Mouse (Mus musculus): ENCODE data around the gene Kncn. TPM values are rescaled to one million over a fixed set of nuclear protein-coding genes. Genes with fewer than 3 reads are reported as not detected.

Gene Kncn
- total RNA-seq, 2 experiments from 2014 or later: not detected

DNA sequence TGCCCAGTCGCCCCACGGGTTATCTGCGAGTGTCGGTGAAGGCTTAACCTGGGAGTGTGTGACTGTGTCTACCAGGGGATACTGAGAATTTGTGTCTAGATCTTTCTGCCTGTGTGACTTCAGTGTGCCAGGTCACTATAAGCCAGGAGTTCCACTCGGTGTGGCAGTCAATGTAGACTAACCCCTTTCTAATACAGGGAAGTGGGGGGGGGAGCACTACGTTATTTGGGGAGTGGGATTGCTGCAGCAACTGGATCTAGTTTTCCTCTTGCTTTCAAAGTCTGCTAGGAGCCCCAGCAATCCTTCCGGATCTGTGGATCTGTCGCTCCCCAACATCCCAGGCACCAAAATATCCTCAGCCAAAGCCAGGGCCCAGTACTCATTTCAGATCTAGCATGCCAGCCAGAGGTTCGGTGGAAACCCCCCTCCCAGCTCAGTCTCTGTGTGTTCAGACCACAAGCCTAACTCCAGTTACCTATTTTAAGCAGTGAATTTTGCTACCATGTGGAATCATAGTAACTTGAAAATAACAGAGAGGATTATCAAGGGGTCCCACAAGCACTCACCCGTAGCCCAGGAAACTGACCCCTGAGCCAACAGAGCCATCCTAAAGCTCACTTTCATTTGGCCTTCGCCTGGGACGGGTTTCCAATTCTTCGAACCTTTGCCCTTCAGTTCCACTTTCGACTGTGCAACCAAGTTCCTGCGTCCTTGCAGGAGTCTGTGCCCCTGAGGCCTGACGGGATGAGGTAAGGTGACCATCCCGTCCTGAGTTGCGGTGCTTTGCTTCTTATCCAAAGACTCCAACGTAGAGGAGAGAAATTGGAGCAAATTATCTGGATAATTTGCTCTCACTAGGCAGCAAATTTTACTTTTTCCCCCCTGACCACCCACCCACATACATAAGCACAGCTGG, 53.1 kb downstream of the Kncn start:
- no peak for DNase-seq

DNA sequence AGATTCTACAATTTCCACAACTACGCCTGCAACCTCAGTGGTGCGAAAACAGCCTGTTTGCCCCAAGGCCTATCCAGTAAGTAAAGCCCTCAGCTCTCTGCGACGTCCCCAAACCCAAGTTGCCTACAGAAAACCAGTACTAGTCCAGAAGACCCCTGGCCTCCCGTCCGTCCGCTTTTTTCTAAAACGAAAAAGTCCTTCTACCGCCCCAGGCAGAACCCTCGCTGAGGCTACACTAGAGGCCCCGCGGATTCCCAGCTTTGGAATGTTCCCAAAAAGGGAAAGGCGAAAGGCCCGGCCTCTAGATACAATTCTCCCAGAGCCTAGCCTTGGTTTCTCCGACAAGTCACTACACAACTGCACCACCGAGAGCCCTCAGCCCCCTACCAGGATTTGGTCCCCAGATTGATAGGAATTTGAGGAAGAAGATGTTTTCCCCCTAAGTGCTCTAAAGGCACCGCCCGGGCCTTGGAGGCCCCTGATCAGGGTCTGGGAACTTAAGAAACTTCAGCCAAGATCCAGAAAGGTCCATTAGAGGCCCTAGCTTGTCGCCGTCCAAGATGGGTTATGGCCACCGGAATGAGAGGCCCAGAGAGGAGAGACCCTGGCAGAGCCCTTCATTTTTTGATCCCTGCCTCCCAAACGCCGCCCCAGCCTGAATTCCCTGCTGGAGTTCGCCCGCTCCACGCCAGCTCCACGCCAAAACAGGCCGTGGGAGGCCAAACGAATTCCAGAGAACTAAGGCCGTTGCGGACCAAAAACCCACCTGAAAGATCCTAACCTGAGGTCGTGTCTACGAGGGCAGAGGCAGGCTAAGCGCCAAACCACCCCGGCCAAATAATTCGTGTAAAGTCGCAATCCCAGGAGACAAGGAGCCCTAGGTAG, 54.3 kb downstream of the Kncn start:
- no peak for DNase-seq

Other genes starting within 250 kb of the Kncn start
- gene Cyp4b1, start 236.7 kb upstream of the Kncn start, total RNA-seq (2021): 1 to 10 TPM; 1.9 to 5.3 TPM
- 10 to 100 TPM; 33.1 to 33.2 TPM for gene Efcab14, start 146.7 kb upstream of the Kncn start, total RNA-seq (2021)
- gene Tex38, start 103.4 kb upstream of the Kncn start, total RNA-seq (2021): 1 to 10 TPM; 1.2 to 1.3 TPM
- gene Atpaf1, start 99.6 kb upstream of the Kncn start, total RNA-seq (2021): 10 to 100 TPM; 48.9 to 49.3 TPM
- 1 to 10 TPM; 2.7 to 3.4 TPM for gene Mob3c, start 56.3 kb upstream of the Kncn start, total RNA-seq (2021)
- gene Mknk1, start 45.2 kb upstream of the Kncn start, total RNA-seq (2021): 10 to 100 TPM; 21.8 to 22.2 TPM
- not detected for gene 6430628N08Rik, start 6.3 kb downstream of the Kncn start, total RNA-seq (2021)
- not detected for gene Dmbx1, start 55.5 kb downstream of the Kncn start, total RNA-seq (2021)
- gene Faah, start 133.5 kb downstream of the Kncn start, total RNA-seq (2021): under 1 TPM; 0.35 to 0.46 TPM
- 10 to 100 TPM; 15.3 to 16.7 TPM for gene Nsun4, start 169.5 kb downstream of the Kncn start, total RNA-seq (2021)
- gene Uqcrh, start 190.7 kb downstream of the Kncn start, total RNA-seq (2021): 1,000 to 10,000 TPM in 1 of 2 experiments, 100 to 1,000 TPM in 1; 981 to 1,020 TPM
- 10 to 100 TPM; 17.8 to 20.3 TPM for gene Lrrc41, start 190.9 kb downstream of the Kncn start, total RNA-seq (2021)
- under 1 TPM; 0.36 to 0.91 TPM for gene Rad54l, start 239.3 kb downstream of the Kncn start, total RNA-seq (2021)
- gene Pomgnt1, start 239.4 kb downstream of the Kncn start, total RNA-seq (2021): 10 to 100 TPM; 48.1 to 48.2 TPM